Mouse (Mus musculus) left cerebral cortex, adult 9 months (tissue): ENCODE data around the gene Mettl7a2.
"Not testable (repeated sequence)": the region's sequence is repeated elsewhere in the genome, so short reads cannot be mapped to it uniquely, and the experiment has no call there.

Experiments
- DNase-seq, 2 experiments: peaks; one replicate each; pipeline ENCODE4 v3.0.0; 2022; ENCODE audit warnings: low spot score in 2 of 2

Mettl7a2 gene

GRCm38 (mm10) chr15:100352711-100353250 lies at the start of gene Mettl7a2, which contains the start of gene Methig1:
Mettl7a2 (plus strand) TSS chr15:100353200.
Methig1 (plus strand) TSS chr15:100353149.
- DNase-seq, result no peak

GRCm38 (mm10) chr15:100303428-100304018 lies 49.5 kb upstream of the Mettl7a2 start:
- no peak for DNase-seq

GRCm38 (mm10) chr15:100304019-100304991 lies 48.7 kb upstream of the Mettl7a2 start, which contains the start of gene Mettl7a1:
Mettl7a1 (plus strand) TSS chr15:100304140.
- peak; percentile 53 to 80 for DNase-seq

GRCm38 (mm10) chr15:100306201-100306600 lies 46.8 kb upstream of the Mettl7a2 start:
- DNase-seq, result no peak

- not testable (repeated sequence) for DNase-seq
Measured at GRCm38 (mm10) chr15:100307438-100308096, 45.4 kb upstream of the Mettl7a2 start.

GRCm38 (mm10) chr15:100312346-100312745 lies 40.7 kb upstream of the Mettl7a2 start:
- DNase-seq, result no peak

- no peak for DNase-seq
Measured at GRCm38 (mm10) chr15:100314448-100315145, 38.4 kb upstream of the Mettl7a2 start.

- DNase-seq, result not testable (repeated sequence)
Measured at GRCm38 (mm10) chr15:100318014-100318671, 34.9 kb upstream of the Mettl7a2 start.

- DNase-seq, result no peak
Measured at GRCm38 (mm10) chr15:100319884-100320283, 33.1 kb upstream of the Mettl7a2 start.

GRCm38 (mm10) chr15:100320295-100320905 lies 32.6 kb upstream of the Mettl7a2 start:
- no peak for DNase-seq

GRCm38 (mm10) chr15:100321134-100321533 lies 31.9 kb upstream of the Mettl7a2 start:
- DNase-seq, result no peak

- peak in 1 of 2 experiments; percentile 33 for DNase-seq
Measured at GRCm38 (mm10) chr15:100324021-100324591, 28.9 kb upstream of the Mettl7a2 start.

GRCm38 (mm10) chr15:100325235-100325634 lies 27.8 kb upstream of the Mettl7a2 start:
- DNase-seq, result no peak

GRCm38 (mm10) chr15:100328089-100328488 lies 24.9 kb upstream of the Mettl7a2 start:
- not testable (repeated sequence) for DNase-seq

GRCm38 (mm10) chr15:100329336-100329735 lies 23.7 kb upstream of the Mettl7a2 start:
- DNase-seq, result not testable (repeated sequence)

GRCm38 (mm10) chr15:100330739-100331138 lies 22.3 kb upstream of the Mettl7a2 start:
- DNase-seq, result no peak

- not testable (repeated sequence) for DNase-seq
Measured at GRCm38 (mm10) chr15:100332077-100332961, 20.7 kb upstream of the Mettl7a2 start.

- no peak for DNase-seq
Measured at GRCm38 (mm10) chr15:100334629-100335028, 18.4 kb upstream of the Mettl7a2 start, which contains the start of gene Mettl7a3. Mettl7a3 (plus strand) TSS chr15:100334929.

GRCm38 (mm10) chr15:100337328-100337727 lies 15.7 kb upstream of the Mettl7a2 start:
- DNase-seq, result not testable (repeated sequence)
